Mouse (Mus musculus) urinary bladder, adult 2 months (tissue): ENCODE results near the gene Itm2b. TPM values are rescaled to one million over a fixed set of nuclear protein-coding genes. Genes with fewer than 3 reads are reported as not detected.
A peak's percentile ranks its signal among the peaks of the same experiment; 100 is the strongest.

ENCODE experiments used
- DNase-seq: peaks from one replicate; pipeline ENCODE4 v3.0.0; 2022; ENCODE audit warnings: low spot score
- polyA plus RNA-seq: library from polyadenylated mRNA; depleted of rRNA; stranded (reverse); fragments of >200 nt; gene quantifications from 2 replicates; pipeline ENCODE4 v1.2.3, GENCODE M21; 2012; rRNA removed

Gene Itm2b
- polyA plus RNA-seq, 1 experiment, result 1,620 TPM

DNA sequence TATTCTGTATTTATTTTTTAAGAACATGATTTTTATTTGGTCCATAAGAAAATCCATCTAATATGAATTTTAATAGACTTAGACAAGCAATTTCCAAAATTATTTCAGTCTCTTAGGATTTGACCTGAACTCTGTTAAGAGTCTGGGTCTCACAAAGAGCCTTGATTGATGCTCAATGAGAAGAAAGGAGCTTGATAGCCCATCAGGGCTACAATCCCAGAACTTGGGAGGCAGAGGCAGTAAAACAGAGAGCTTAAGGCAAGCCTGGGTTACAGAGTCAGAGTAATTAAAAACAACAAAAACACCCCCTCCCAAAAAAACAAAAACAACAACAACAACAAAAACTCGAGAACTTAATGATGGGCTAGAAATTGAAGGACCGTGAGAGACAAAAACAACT lies 61.1 kb downstream of the Itm2b start:
- no peak for DNase-seq

GRCm38 (mm10) chr14:73322142-73322541 lies 62.9 kb downstream of the Itm2b start:
- DNase-seq, result no peak

- DNase-seq, result no peak
These were observed 68.2 kb downstream of the Itm2b start for GRCm38 (mm10) chr14:73316933-73317332.

DNA sequence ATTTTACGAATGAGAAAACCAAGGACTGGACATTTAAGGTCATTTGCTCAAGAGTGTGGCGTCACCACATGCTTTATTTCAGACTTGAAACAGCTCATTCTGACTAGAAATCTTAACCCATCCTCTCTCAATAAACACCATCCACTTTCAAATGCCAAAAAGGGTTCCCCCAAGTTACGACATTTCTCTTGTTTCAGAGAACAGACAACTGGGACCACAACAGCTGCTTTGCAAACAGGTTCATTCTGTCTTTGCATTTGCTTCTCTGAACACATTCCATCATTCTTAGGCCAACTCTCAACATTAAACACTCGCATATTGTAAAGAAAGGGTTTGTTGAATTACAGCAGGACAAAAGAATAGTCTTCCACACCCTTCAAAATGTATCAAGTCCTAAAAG lies 71.2 kb downstream of the Itm2b start:
- DNase-seq, result no peak

GRCm38 (mm10) chr14:73313396-73313795 lies 71.7 kb downstream of the Itm2b start:
- peak; percentile 26 for DNase-seq

DNA sequence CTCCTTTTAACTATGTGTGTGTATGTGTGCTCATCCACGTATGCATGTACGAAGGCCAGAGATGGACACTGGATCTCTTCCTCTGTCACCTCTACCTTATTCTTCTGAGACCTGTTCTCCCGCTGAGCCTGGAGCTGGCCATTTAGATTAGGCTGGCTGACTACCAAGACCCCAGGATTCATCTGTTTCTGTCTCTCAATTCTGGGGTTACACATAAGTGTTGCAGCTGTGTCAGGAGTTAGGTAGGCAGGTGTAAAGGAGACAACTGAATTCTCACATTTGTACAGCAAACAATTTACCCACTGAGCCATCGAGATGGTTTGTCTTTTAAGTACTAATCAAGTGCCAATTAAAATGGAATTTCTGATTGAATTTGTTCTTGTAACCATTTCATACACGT lies 72.2 kb downstream of the Itm2b start:
- no peak for DNase-seq

Other genes with a start within 250 kb of the Itm2b start
- 10.2 and 13.2 TPM in 2 replicates for gene Lpar6, start 147.4 kb downstream of the Itm2b start, polyA plus RNA-seq
- gene Rb1, start 59.5 kb downstream of the Itm2b start, polyA plus RNA-seq, result 12.8 and 13.7 TPM in 2 replicates
- 30.3 and 35.6 TPM in 2 replicates for gene Med4, start 124.7 kb upstream of the Itm2b start, polyA plus RNA-seq
- 76.3 and 78.1 TPM in 2 replicates for gene Sucla2, start 140.0 kb upstream of the Itm2b start, polyA plus RNA-seq
- 1.7 and 2.2 TPM in 2 replicates for gene Nudt15, start 163.0 kb upstream of the Itm2b start, polyA plus RNA-seq